Mouse (Mus musculus): ENCODE data around the gene Prrt4. TPM values are rescaled to one million over a fixed set of nuclear protein-coding genes. Genes with fewer than 3 reads are reported as not detected.
A peak's percentile ranks its signal among the peaks of the same experiment; 100 is the strongest.

Prrt4 gene
- polyA plus RNA-seq, 1 experiment from 2014 or later, result 0.30 TPM

GRCm38 (mm10) chr6:29206006-29206405, 26.6 kb upstream of the Prrt4 start:
- H3K4me1 ChIP-seq (replicated peaks; ENCODE audit: control insufficient read depth, insufficient read depth), result no peaks in the 10 kb centered on the region; the same call in 1 of the 2 replicates
- DNase-seq (ENCODE audit: low spot score) (no peak), ATAC-seq (ENCODE audit: low FRiP score, low TSS enrichment) (no peak)
- no peak overlapping the region for H3K4me2 ChIP-seq (replicated peaks; ENCODE audit: low read depth)
- H3K27ac ChIP-seq (replicated peaks), result no peak overlapping the region
- WGBS, result 92% methylated on average over 10 of the region's 10 CpGs
- H3K36me3 ChIP-seq (ENCODE audit: control insufficient read depth, insufficient read depth, low read length), result peaks cover 9% of the 10 kb centered on the region; the same call in 1 of the 2 replicates
- H3K27me3 ChIP-seq (ENCODE audit: control insufficient read depth, insufficient read depth, low read length), result no peaks in the 10 kb centered on the region
- TF ChIP-seq EP300 (optimal IDR thresholded peaks at IDR 0.05), result no peak
- H3K4me3 ChIP-seq (ENCODE audit: low read depth, low read length), result no peak overlapping the region
- H3K9me3 ChIP-seq (ENCODE audit: control insufficient read depth, low read length), result no peaks in the 10 kb centered on the region
- no peak overlapping the region for H3K9ac ChIP-seq (ENCODE audit: low read length)

- 54% methylated on average over 15 of the region's 15 CpGs for WGBS
- Histone ChIP-seq H3K9ac (ENCODE audit: low read length) (no peak overlapping the region), H3K36me3 (ENCODE audit: control insufficient read depth, insufficient read depth, low read length) (peaks cover 9% of the 10 kb centered on the region; the same call in 1 of the 2 replicates), H3K27me3 (ENCODE audit: control insufficient read depth, insufficient read depth, low read length) (no peaks in the 10 kb centered on the region), H3K9me3 (ENCODE audit: control insufficient read depth, low read length) (no peaks in the 10 kb centered on the region), H3K4me1 (replicated peaks; ENCODE audit: control insufficient read depth, insufficient read depth) (no peaks in the 10 kb centered on the region), H3K4me2 (replicated peaks; ENCODE audit: low read depth) (no peak overlapping the region), H3K4me3 (ENCODE audit: low read depth, low read length) (no peak overlapping the region), H3K27ac (replicated peaks) (no peak overlapping the region)
- ATAC-seq (ENCODE audit: low FRiP score, low TSS enrichment) (0 out of 2 replicates have a peak, but pooled peaks have one; percentile 16), DNase-seq (ENCODE audit: low spot score) (peak; percentile 58)
- TF ChIP-seq CTCF (IDR thresholded peaks at IDR 0.05; ENCODE audit: low read depth) (peak; percentile 93), EP300 (optimal IDR thresholded peaks at IDR 0.05) (no peak)
Observed at GRCm38 (mm10) chr6:29204932-29205614, 25.7 kb upstream of the Prrt4 start.

GRCm38 (mm10) chr6:29203861-29204585, 24.6 kb upstream of the Prrt4 start:
- Histone ChIP-seq H3K9ac (ENCODE audit: low read length) (no peak overlapping the region), H3K27me3 (ENCODE audit: control insufficient read depth, insufficient read depth, low read length) (no peaks in the 10 kb centered on the region), H3K4me1 (replicated peaks; ENCODE audit: control insufficient read depth, insufficient read depth) (no peaks in the 10 kb centered on the region), H3K4me3 (ENCODE audit: low read depth, low read length) (no peak overlapping the region), H3K27ac (replicated peaks) (no peak overlapping the region), H3K4me2 (replicated peaks; ENCODE audit: low read depth) (no peak overlapping the region), H3K9me3 (ENCODE audit: control insufficient read depth, low read length) (no peaks in the 10 kb centered on the region), H3K36me3 (ENCODE audit: control insufficient read depth, insufficient read depth, low read length) (peaks cover 9% of the 10 kb centered on the region; the same call in 1 of the 2 replicates)
- no peak for TF ChIP-seq EP300 (optimal IDR thresholded peaks at IDR 0.05)
- no peak for TF ChIP-seq CTCF (IDR thresholded peaks at IDR 0.05; ENCODE audit: low read depth)
- DNase-seq (ENCODE audit: low spot score) (no peak), ATAC-seq (ENCODE audit: low FRiP score, low TSS enrichment) (no peak)
- 83% methylated on average over 6 of the region's 6 CpGs for WGBS

GRCm38 (mm10) chr6:29203096-29203495, 23.7 kb upstream of the Prrt4 start:
- H3K4me3 ChIP-seq (ENCODE audit: low read depth, low read length), result no peak overlapping the region
- H3K9me3 ChIP-seq (ENCODE audit: control insufficient read depth, low read length), result no peaks in the 10 kb centered on the region
- H3K27ac ChIP-seq (replicated peaks), result no peak overlapping the region
- no peak for DNase-seq (ENCODE audit: low spot score)
- no peaks in the 10 kb centered on the region for H3K4me1 ChIP-seq (replicated peaks; ENCODE audit: control insufficient read depth, insufficient read depth)
- 91% methylated on average over 13 of the region's 13 CpGs for WGBS
- H3K36me3 ChIP-seq (ENCODE audit: control insufficient read depth, insufficient read depth, low read length), result peaks cover 9% of the 10 kb centered on the region; the same call in 1 of the 2 replicates
- TF ChIP-seq EP300 (optimal IDR thresholded peaks at IDR 0.05), result no peak
- TF ChIP-seq CTCF (IDR thresholded peaks at IDR 0.05; ENCODE audit: low read depth), result no peak
- H3K4me2 ChIP-seq (replicated peaks; ENCODE audit: low read depth), result no peak overlapping the region
- H3K9ac ChIP-seq (ENCODE audit: low read length), result no peak overlapping the region
- H3K27me3 ChIP-seq (ENCODE audit: control insufficient read depth, insufficient read depth, low read length), result no peaks in the 10 kb centered on the region
- no peak for ATAC-seq (ENCODE audit: low FRiP score, low TSS enrichment)

GRCm38 (mm10) chr6:29201988-29202387, 22.6 kb upstream of the Prrt4 start:
- ATAC-seq (ENCODE audit: low FRiP score, low TSS enrichment) (no peak), DNase-seq (ENCODE audit: low spot score) (no peak)
- no peaks in the 10 kb centered on the region for H3K27me3 ChIP-seq (ENCODE audit: control insufficient read depth, insufficient read depth, low read length)
- H3K9ac ChIP-seq (ENCODE audit: low read length), result no peak overlapping the region
- H3K4me3 ChIP-seq (ENCODE audit: low read depth, low read length), result no peak overlapping the region
- no peak overlapping the region for H3K27ac ChIP-seq (replicated peaks)
- TF ChIP-seq EP300 (optimal IDR thresholded peaks at IDR 0.05) (no peak), CTCF (IDR thresholded peaks at IDR 0.05; ENCODE audit: low read depth) (no peak)
- H3K4me2 ChIP-seq (replicated peaks; ENCODE audit: low read depth), result no peak overlapping the region
- peaks cover 9% of the 10 kb centered on the region; the same call in 1 of the 2 replicates for H3K36me3 ChIP-seq (ENCODE audit: control insufficient read depth, insufficient read depth, low read length)
- no peaks in the 10 kb centered on the region for H3K4me1 ChIP-seq (replicated peaks; ENCODE audit: control insufficient read depth, insufficient read depth)
- H3K9me3 ChIP-seq (ENCODE audit: control insufficient read depth, low read length), result no peaks in the 10 kb centered on the region
- 87% methylated on average over 8 of the region's 8 CpGs for WGBS

- no peak for DNase-seq (ENCODE audit: low spot score)
- peaks cover 9% of the 10 kb centered on the region; the same call in 1 of the 2 replicates for H3K36me3 ChIP-seq (ENCODE audit: control insufficient read depth, insufficient read depth, low read length)
- no peaks in the 10 kb centered on the region for H3K4me1 ChIP-seq (replicated peaks; ENCODE audit: control insufficient read depth, insufficient read depth)
- no peak overlapping the region for H3K9ac ChIP-seq (ENCODE audit: low read length)
- no peak overlapping the region for H3K4me2 ChIP-seq (replicated peaks; ENCODE audit: low read depth)
- H3K27me3 ChIP-seq (ENCODE audit: control insufficient read depth, insufficient read depth, low read length), result no peaks in the 10 kb centered on the region
- no peak overlapping the region for H3K4me3 ChIP-seq (ENCODE audit: low read depth, low read length)
- H3K9me3 ChIP-seq (ENCODE audit: control insufficient read depth, low read length), result no peaks in the 10 kb centered on the region
- H3K27ac ChIP-seq (replicated peaks), result no peak overlapping the region
- no peak for ATAC-seq (ENCODE audit: low FRiP score, low TSS enrichment)
- WGBS, result 95% methylated on average over 5 of the region's 5 CpGs
- TF ChIP-seq EP300 (optimal IDR thresholded peaks at IDR 0.05) (no peak), CTCF (IDR thresholded peaks at IDR 0.05; ENCODE audit: low read depth) (no peak)
Observed at GRCm38 (mm10) chr6:29201341-29201740, 22.0 kb upstream of the Prrt4 start.

Measured in stomach, postnatal 0 days (tissue).